Mouse (Mus musculus): ENCODE data around the gene Fbxo7. TPM values are rescaled to one million over a fixed set of nuclear protein-coding genes. Genes with fewer than 3 reads are reported as not detected.
A peak's percentile ranks its signal among the peaks of the same experiment; 100 is the strongest.

The Fbxo7 gene
- polyA plus RNA-seq, 1 experiment from 2014 or later, result 25.5 TPM

DNA sequence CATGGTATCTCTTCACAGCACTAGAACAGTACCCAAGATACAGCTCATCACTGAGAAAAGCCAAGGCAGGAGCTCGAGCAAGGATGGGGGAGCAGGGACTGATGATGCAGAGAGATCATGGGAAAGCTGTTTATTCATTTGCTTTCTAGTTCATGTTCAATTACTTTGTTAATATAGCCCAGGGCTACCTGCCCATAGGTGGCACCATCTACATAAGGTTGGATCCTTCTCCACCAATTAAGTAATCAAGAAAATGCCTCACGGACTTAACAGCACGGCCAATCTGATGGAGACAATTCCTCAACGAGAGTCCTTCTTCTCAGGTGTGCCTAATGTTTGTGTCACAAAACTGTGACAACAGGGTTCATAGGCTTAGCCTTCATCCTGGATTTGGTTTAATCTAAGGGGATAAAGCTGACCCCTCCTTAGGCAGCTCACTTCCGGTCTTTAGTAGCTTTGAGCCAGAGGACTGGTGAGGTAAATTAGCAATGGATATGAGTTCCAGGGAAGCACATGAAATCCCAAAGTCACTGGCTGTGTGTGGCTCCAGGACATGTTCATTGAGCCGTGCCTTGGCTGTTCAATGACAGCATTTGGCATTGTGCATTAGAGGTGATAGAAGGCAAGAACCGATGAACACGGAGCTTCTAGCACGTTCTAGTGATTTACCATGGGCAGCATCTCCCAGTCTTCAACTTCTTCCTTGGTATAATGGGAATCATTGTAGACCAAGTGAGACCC is 53.4 kb downstream of the Fbxo7 start:
- Histone ChIP-seq H3K9me3 (replicated peaks; ENCODE audit: control insufficient read depth, low read length) (peaks cover 3% of the 10 kb centered on the region; the same call in 1 of the 2 replicates), H3K27ac (ENCODE audit: low read depth, low read length) (no peak overlapping the region), H3K27me3 (ENCODE audit: control insufficient read depth, insufficient read depth, low read length) (no peaks in the 10 kb centered on the region), H3K9ac (ENCODE audit: low read depth, low read length) (no peak overlapping the region), H3K4me1 (ENCODE audit: control insufficient read depth, insufficient read depth, low read length) (no peaks in the 10 kb centered on the region), H3K4me2 (no peak overlapping the region), H3K4me3 (ENCODE audit: low read depth, low read length) (no peak overlapping the region), H3K36me3 (ENCODE audit: control insufficient read depth, insufficient read depth, low read length) (no peaks in the 10 kb centered on the region)
- 72% methylated on average over 9 of the region's 9 CpGs for WGBS (ENCODE audit: insufficient replicate concordance)
- no peak for ATAC-seq (replicated peaks; ENCODE audit: insufficient number of reproducible peaks, low FRiP score, low TSS enrichment)

DNA sequence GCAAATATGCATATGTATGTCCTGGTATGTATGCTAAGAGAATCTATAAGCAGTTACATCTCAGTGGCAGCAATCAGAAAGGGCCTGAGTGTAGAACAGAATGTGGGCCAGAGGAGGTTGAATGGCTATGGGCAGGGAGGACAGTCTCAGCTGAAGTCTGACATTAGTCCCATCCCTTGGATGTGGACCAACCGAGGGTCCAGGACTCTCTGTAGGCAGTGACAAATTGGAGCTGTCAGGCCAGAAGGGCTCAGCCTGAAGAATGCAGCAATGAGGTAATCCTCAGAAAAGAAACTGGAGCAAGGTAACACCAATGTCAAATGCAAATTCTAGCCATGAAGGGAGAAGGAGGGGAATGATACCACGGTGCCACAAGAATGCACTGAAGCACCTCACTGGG is 55.5 kb downstream of the Fbxo7 start:
- WGBS (ENCODE audit: insufficient replicate concordance), result 69% methylated on average over 2 of the region's 2 CpGs
- no peaks in the 10 kb centered on the region for H3K36me3 ChIP-seq (ENCODE audit: control insufficient read depth, insufficient read depth, low read length)
- no peak overlapping the region for H3K4me3 ChIP-seq (ENCODE audit: low read depth, low read length)
- no peak overlapping the region for H3K27ac ChIP-seq (ENCODE audit: low read depth, low read length)
- H3K4me2 ChIP-seq, result no peak overlapping the region
- no peaks in the 10 kb centered on the region for H3K4me1 ChIP-seq (ENCODE audit: control insufficient read depth, insufficient read depth, low read length)
- no peaks in the 10 kb centered on the region for H3K27me3 ChIP-seq (ENCODE audit: control insufficient read depth, insufficient read depth, low read length)
- ATAC-seq (replicated peaks; ENCODE audit: insufficient number of reproducible peaks, low FRiP score, low TSS enrichment), result no peak
- H3K9ac ChIP-seq (ENCODE audit: low read depth, low read length), result no peak overlapping the region
- H3K9me3 ChIP-seq (replicated peaks; ENCODE audit: control insufficient read depth, low read length), result peaks cover 3% of the 10 kb centered on the region; the same call in 1 of the 2 replicates

DNA sequence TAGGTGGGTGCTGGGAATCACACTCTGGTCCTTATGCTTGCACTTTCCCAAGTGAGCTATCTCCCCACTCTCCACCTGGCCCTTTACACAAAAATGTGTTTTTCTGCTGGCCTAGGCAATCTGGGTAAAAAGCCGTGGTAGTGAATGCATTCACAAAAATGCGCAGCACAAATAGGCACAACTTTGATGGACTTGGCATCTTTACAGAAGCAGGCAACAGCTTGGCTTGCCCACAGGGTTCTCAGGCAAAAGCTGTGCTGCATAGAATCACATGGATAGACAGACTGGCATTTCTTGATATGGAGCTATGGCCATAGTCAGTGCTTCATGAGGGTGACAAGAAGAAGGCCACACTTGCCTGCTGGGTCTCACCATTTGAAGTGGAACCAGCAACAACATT is 57.0 kb downstream of the Fbxo7 start:
- H3K4me2 ChIP-seq, result no peak overlapping the region
- no peak overlapping the region for H3K9ac ChIP-seq (ENCODE audit: low read depth, low read length)
- H3K36me3 ChIP-seq (ENCODE audit: control insufficient read depth, insufficient read depth, low read length), result no peaks in the 10 kb centered on the region
- no peaks in the 10 kb centered on the region for H3K27me3 ChIP-seq (ENCODE audit: control insufficient read depth, insufficient read depth, low read length)
- H3K9me3 ChIP-seq (replicated peaks; ENCODE audit: control insufficient read depth, low read length), result peaks cover 1% of the 10 kb centered on the region; the same call in 1 of the 2 replicates
- no peak overlapping the region for H3K4me3 ChIP-seq (ENCODE audit: low read depth, low read length)
- no peak for ATAC-seq (replicated peaks; ENCODE audit: insufficient number of reproducible peaks, low FRiP score, low TSS enrichment)
- no peak overlapping the region for H3K27ac ChIP-seq (ENCODE audit: low read depth, low read length)
- 86% methylated on average over 2 of the region's 2 CpGs for WGBS (ENCODE audit: insufficient replicate concordance)
- no peaks in the 10 kb centered on the region for H3K4me1 ChIP-seq (ENCODE audit: control insufficient read depth, insufficient read depth, low read length)

DNA sequence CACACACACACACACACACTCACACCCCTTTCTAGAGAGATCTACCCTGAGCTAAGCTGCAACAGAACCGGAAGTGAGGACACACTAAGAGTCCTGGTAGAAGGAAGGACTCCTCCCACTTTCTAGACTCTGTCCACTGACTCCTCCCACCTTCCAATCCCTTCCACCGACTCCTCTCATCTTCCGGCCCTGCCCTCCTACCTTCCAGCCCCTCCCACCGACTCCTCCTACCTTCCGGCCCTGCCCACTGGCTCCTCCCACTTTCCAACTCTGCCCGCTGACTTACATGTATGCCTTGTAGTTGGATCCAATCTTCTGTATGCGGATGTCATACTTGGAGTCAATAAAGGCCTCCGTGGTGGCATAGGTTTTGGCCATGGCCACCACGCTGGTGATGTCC is 58.1 kb downstream of the Fbxo7 start:
- Histone ChIP-seq H3K4me1 (ENCODE audit: control insufficient read depth, insufficient read depth, low read length) (no peaks in the 10 kb centered on the region), H3K36me3 (ENCODE audit: control insufficient read depth, insufficient read depth, low read length) (no peaks in the 10 kb centered on the region), H3K4me2 (no peak overlapping the region), H3K4me3 (ENCODE audit: low read depth, low read length) (no peak overlapping the region), H3K9me3 (replicated peaks; ENCODE audit: control insufficient read depth, low read length) (no peaks in the 10 kb centered on the region), H3K9ac (ENCODE audit: low read depth, low read length) (no peak overlapping the region), H3K27me3 (ENCODE audit: control insufficient read depth, insufficient read depth, low read length) (no peaks in the 10 kb centered on the region; the same call in 1 of the 2 replicates), H3K27ac (ENCODE audit: low read depth, low read length) (no peak overlapping the region)
- 69% methylated on average over 9 of the region's 9 CpGs for WGBS (ENCODE audit: insufficient replicate concordance)
- no peak for ATAC-seq (replicated peaks; ENCODE audit: insufficient number of reproducible peaks, low FRiP score, low TSS enrichment)

DNA sequence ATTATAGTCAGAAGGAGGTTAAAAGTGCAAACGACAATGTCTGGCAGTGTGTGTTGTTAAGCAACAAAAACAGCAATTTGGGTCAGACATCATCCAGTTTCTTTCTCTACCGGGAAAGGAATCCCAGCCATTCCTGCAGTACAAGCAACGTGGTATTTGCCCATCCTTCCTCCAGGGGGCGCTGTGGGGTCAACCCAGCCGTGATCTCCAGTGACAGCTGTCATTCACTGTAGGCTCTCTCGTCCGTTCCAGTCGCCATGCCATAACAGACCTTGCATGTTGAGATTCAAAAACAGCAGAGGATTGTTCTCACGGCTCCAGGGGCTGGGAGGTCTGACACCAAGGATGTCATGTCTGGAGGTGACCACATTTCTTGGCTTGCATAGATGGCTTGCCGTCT is 70.1 kb downstream of the Fbxo7 start:
- Histone ChIP-seq H3K27me3 (ENCODE audit: control insufficient read depth, insufficient read depth, low read length) (no peaks in the 10 kb centered on the region), H3K27ac (ENCODE audit: low read depth, low read length) (no peak overlapping the region), H3K9me3 (replicated peaks; ENCODE audit: control insufficient read depth, low read length) (no peaks in the 10 kb centered on the region), H3K4me3 (ENCODE audit: low read depth, low read length) (no peak overlapping the region), H3K36me3 (ENCODE audit: control insufficient read depth, insufficient read depth, low read length) (no peaks in the 10 kb centered on the region), H3K4me1 (ENCODE audit: control insufficient read depth, insufficient read depth, low read length) (no peaks in the 10 kb centered on the region), H3K4me2 (no peak overlapping the region), H3K9ac (ENCODE audit: low read depth, low read length) (no peak overlapping the region)
- ATAC-seq (replicated peaks; ENCODE audit: insufficient number of reproducible peaks, low FRiP score, low TSS enrichment), result no peak
- 42% methylated on average over 10 of the region's 10 CpGs for WGBS (ENCODE audit: insufficient replicate concordance)

DNA sequence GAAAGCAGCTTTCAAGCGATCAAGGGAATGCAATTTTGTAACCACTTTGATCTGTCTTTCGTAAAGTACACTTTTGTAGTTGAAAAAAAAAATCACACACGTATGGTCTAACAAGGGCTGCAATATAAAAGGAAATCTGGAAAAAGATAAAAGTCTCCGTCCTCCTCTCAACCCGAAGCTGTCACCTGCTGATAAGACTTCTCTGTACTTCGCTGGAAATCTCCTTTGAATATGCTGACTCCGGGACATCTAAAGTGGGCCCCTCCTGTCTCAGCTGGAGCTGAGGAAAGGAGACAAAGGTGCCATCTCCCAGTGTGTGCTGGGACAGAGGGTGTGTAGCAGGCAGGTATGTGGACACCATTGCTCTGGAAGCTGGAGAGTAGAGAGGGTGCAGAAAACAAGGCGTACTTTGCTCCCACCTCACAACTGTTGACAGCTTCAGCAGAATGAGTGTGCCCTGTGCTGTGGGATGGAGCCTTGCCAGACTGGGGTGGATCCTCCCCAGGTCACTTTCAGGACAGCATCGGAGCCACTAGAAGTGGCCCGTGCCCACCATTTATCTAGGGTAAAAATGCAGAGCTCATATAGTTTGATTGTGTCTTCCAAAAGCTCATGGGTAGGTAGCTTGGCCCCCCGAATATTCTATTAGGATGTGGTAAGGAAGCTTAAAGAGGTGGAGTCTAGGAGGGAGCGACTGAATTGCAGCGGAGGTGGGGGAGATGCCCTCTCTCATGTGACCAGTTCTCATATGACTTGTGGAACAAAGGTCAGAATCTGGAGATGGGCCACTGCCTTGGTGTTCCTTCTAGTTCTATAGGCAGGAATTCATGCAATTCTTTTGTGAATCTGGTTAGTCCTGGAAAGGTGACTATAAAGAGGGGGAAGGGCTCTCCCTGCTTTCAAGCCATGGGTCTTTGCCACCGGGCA is 71.6 kb downstream of the Fbxo7 start:
- Histone ChIP-seq H3K27me3 (ENCODE audit: control insufficient read depth, insufficient read depth, low read length) (no peaks in the 10 kb centered on the region), H3K4me3 (ENCODE audit: low read depth, low read length) (no peak overlapping the region), H3K36me3 (ENCODE audit: control insufficient read depth, insufficient read depth, low read length) (no peaks in the 10 kb centered on the region), H3K4me1 (ENCODE audit: control insufficient read depth, insufficient read depth, low read length) (no peaks in the 10 kb centered on the region), H3K9me3 (replicated peaks; ENCODE audit: control insufficient read depth, low read length) (no peaks in the 10 kb centered on the region), H3K27ac (ENCODE audit: low read depth, low read length) (no peak overlapping the region), H3K9ac (ENCODE audit: low read depth, low read length) (no peak overlapping the region), H3K4me2 (no peak overlapping the region)
- 0 out of 2 replicates have a peak, but pooled peaks have one; percentile 35 for ATAC-seq (replicated peaks; ENCODE audit: insufficient number of reproducible peaks, low FRiP score, low TSS enrichment)
- WGBS (ENCODE audit: insufficient replicate concordance), result 42% methylated on average over 14 of the region's 14 CpGs

DNA sequence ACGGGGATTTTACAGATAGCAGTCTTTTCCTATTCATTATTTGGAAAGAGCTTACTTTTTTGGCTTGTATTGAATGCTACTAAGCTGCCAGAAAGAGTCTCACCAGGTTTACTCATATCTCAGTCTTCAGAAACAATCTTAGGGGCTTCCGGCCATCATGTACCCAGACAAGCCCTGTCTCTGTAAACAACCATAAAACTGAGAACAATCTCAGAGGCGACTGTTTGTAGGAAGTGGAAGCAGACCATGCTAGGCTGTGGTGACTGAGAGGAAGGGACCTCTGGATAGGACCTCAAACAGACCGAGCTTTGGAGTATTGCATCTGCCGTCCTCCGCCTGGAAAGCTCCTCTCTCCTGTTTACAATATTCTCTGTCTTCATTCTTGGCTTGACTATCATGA is 76.6 kb downstream of the Fbxo7 start:
- H3K27ac ChIP-seq (ENCODE audit: low read depth, low read length), result no peak overlapping the region
- H3K4me3 ChIP-seq (ENCODE audit: low read depth, low read length), result no peak overlapping the region
- 77% methylated on average over 6 of the region's 6 CpGs for WGBS (ENCODE audit: insufficient replicate concordance)

DNA sequence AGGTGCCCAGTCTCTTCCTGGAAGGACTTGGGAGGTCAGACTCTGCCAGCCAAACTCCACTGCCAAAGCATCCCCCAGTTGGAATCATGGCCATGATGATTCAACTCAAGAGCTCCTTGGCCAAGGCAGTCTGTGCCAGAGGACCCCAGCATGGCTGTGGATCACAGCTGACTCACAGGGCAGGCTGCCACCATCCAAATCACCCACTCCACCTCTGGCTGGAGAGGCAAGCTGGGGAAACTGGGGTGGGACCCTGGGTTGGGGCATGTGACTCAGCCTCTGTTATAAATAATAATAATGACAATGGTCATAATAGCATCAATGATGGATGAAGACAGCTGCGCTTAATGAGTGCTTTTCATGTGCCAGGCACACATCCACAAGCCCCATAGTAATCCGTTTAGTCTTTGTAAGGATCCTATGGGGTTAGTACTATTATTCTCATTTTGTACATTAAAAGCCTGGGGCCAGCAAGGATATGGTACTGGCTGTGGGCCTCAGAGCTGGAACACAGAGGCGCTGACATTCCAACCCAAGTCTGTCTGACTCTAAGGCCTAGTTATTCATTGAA is 78.6 kb downstream of the Fbxo7 start:
- Histone ChIP-seq H3K27ac (ENCODE audit: low read depth, low read length) (no peak overlapping the region), H3K4me3 (ENCODE audit: low read depth, low read length) (no peak overlapping the region), H3K36me3 (ENCODE audit: control insufficient read depth, insufficient read depth, low read length) (no peaks in the 10 kb centered on the region), H3K9ac (ENCODE audit: low read depth, low read length) (no peak overlapping the region), H3K4me2 (no peak overlapping the region), H3K27me3 (ENCODE audit: control insufficient read depth, insufficient read depth, low read length) (no peaks in the 10 kb centered on the region), H3K9me3 (replicated peaks; ENCODE audit: control insufficient read depth, low read length) (peaks cover 10% of the 10 kb centered on the region; the same call in 1 of the 2 replicates), H3K4me1 (ENCODE audit: control insufficient read depth, insufficient read depth, low read length) (peaks cover 3% of the 10 kb centered on the region; the same call in 1 of the 2 replicates)
- WGBS (ENCODE audit: insufficient replicate concordance), result 83% methylated on average over 3 of the region's 3 CpGs
- ATAC-seq (replicated peaks; ENCODE audit: insufficient number of reproducible peaks, low FRiP score, low TSS enrichment), result no peak

More for the DNA sequence above, 76.6 kb downstream of the Fbxo7 start:
- Histone ChIP-seq H3K4me2 (no peak overlapping the region), H3K9ac (ENCODE audit: low read depth, low read length) (no peak overlapping the region), H3K36me3 (ENCODE audit: control insufficient read depth, insufficient read depth, low read length) (no peaks in the 10 kb centered on the region), H3K4me1 (ENCODE audit: control insufficient read depth, insufficient read depth, low read length) (peaks cover 3% of the 10 kb centered on the region; the same call in 1 of the 2 replicates), H3K27me3 (ENCODE audit: control insufficient read depth, insufficient read depth, low read length) (no peaks in the 10 kb centered on the region), H3K9me3 (replicated peaks; ENCODE audit: control insufficient read depth, low read length) (peaks cover 10% of the 10 kb centered on the region; the same call in 1 of the 2 replicates)
- no peak for ATAC-seq (replicated peaks; ENCODE audit: insufficient number of reproducible peaks, low FRiP score, low TSS enrichment)

All from heart, embryonic 11.5 days (tissue).